Mouse (Mus musculus) thymus, adult 2 months (tissue): ENCODE data around the gene Gimap8. TPM values are rescaled to one million over a fixed set of nuclear protein-coding genes. Genes with fewer than 3 reads are reported as not detected.
"Not testable (repeated sequence)": the region's sequence is repeated elsewhere in the genome, so short reads cannot be mapped to it uniquely, and the experiment has no call there.

Experiments used
- DNase-seq: peaks from one replicate; pipeline ENCODE4 v3.0.0; 2021
- H3K27ac ChIP-seq: fragments of 200-500 bp; 2 replicates; pipeline ENCODE4 v1.5.1; 2012; ENCODE audit warnings: low read length, control low read depth; ENCODE audit not compliant: control insufficient read depth, insufficient read depth
- H3K27me3 ChIP-seq: fragments of 200-500 bp; 2 replicates; pipeline ENCODE4 v1.6.1; 2012; ENCODE audit warnings: mild to moderate bottlenecking, low read length, moderate library complexity, mixed read lengths; ENCODE audit not compliant: control insufficient read depth, insufficient read depth
- H3K36me3 ChIP-seq: fragments of 200-500 bp; 2 replicates; pipeline ENCODE4 v1.6.1; 2012; ENCODE audit warnings: mild to moderate bottlenecking, low read length, moderate library complexity; ENCODE audit not compliant: control insufficient read depth, insufficient read depth
- H3K4me1 ChIP-seq: fragments of 200-500 bp; replicated peaks from 2 replicates; pipeline ENCODE4 v1.6.1; 2012; ENCODE audit warnings: low read length; ENCODE audit not compliant: control insufficient read depth, insufficient read depth
- H3K4me3 ChIP-seq: fragments of 200-500 bp; 2 replicates; pipeline ENCODE4 v1.5.1; 2012; ENCODE audit warnings: mild to moderate bottlenecking, low read length, control low read depth, moderate library complexity; ENCODE audit not compliant: control insufficient read depth, insufficient read depth
- CTCF ChIP-seq: fragments of 200-500 bp; IDR thresholded peaks from 2 replicates; pipeline ENCODE4 v1.5.1; 2012; ENCODE audit warnings: mild to moderate bottlenecking, control low read depth, low read length, moderate library complexity, borderline replicate concordance; ENCODE audit not compliant: control insufficient read depth, poor library complexity, insufficient read depth; ENCODE audit errors: extremely low read depth
- POLR2A ChIP-seq: fragments of 200-500 bp; IDR thresholded peaks from 2 replicates; pipeline ENCODE4 v1.6.1; 2012; ENCODE audit warnings: mild to moderate bottlenecking, low read length, control low read depth, moderate library complexity; ENCODE audit not compliant: control insufficient read depth, poor library complexity, insufficient read depth; ENCODE audit errors: extremely low read depth
- WGBS: fragments of 180-500 bp; shearing (Covaris S2); methylation state at CpG from one replicate; pipeline ENCODE4 v1.1.7; 2018; 5-methylcytosine and 5-hydroxymethylcytosine counted together
- polyA plus RNA-seq: library from polyadenylated mRNA; depleted of rRNA; stranded (reverse); fragments of >200 nt; gene quantifications from 2 replicates; pipeline ENCODE4 v1.2.3, GENCODE M21; 2012

Gene Gimap8
- polyA plus RNA-seq, 1 experiment: 29.8 TPM

GRCm38 (mm10) chr6:48610657-48611056 lies 36.4 kb upstream of the Gimap8 start:
- DNase-seq: no peak
- peaks cover 14% of the 10 kb centered on the region; the same call in 1 of the 2 replicates for H3K4me1 ChIP-seq
- 90% methylated on average over 3 of the region's 3 CpGs for WGBS
- TF ChIP-seq POLR2A: no peak
- TF ChIP-seq CTCF: no peak
- H3K27me3 ChIP-seq: no peaks in the 10 kb centered on the region
- no peaks in the 10 kb centered on the region for H3K36me3 ChIP-seq
- H3K4me3 ChIP-seq: no peak overlapping the region
- no peak overlapping the region for H3K27ac ChIP-seq

- WGBS: 97% methylated on average over 4 of the region's 4 CpGs
- no peak overlapping the region for H3K4me3 ChIP-seq
These were observed 33.6 kb upstream of the Gimap8 start for GRCm38 (mm10) chr6:48613464-48613863.

GRCm38 (mm10) chr6:48614756-48615155 lies 32.3 kb upstream of the Gimap8 start:
- H3K27me3 ChIP-seq: no peaks in the 10 kb centered on the region
- no peak for DNase-seq
- no peak overlapping the region for H3K4me3 ChIP-seq
- H3K27ac ChIP-seq: no peak overlapping the region
- 99% methylated on average over 5 of the region's 5 CpGs for WGBS
- peaks cover 7% of the 10 kb centered on the region; the same call in 1 of the 2 replicates for H3K36me3 ChIP-seq
- TF ChIP-seq CTCF: no peak
- TF ChIP-seq POLR2A: no peak
- H3K4me1 ChIP-seq: peaks cover 7% of the 10 kb centered on the region; the same call in 1 of the 2 replicates

More at GRCm38 (mm10) chr6:48613464-48613863, 33.6 kb upstream of the Gimap8 start:
- no peak for DNase-seq
- no peak for TF ChIP-seq CTCF
- no peak for TF ChIP-seq POLR2A
- Histone ChIP-seq H3K27ac (no peak overlapping the region), H3K27me3 (no peaks in the 10 kb centered on the region), H3K4me1 (peaks cover 14% of the 10 kb centered on the region; the same call in 1 of the 2 replicates), H3K36me3 (no peaks in the 10 kb centered on the region)

GRCm38 (mm10) chr6:48620031-48620430 lies 27.0 kb upstream of the Gimap8 start:
- 99% methylated on average over 30 of the region's 30 CpGs for WGBS
- H3K27ac ChIP-seq: no peak overlapping the region
- H3K36me3 ChIP-seq: peaks cover 13% of the 10 kb centered on the region; the same call in 1 of the 2 replicates

GRCm38 (mm10) chr6:48622186-48622843 lies 24.7 kb upstream of the Gimap8 start:
- H3K4me1 ChIP-seq, H3K27me3 ChIP-seq, H3K27ac ChIP-seq, DNase-seq, H3K4me3 ChIP-seq: not testable (repeated sequence)
- H3K36me3 ChIP-seq: peaks cover 13% of the 10 kb centered on the region; the same call in 1 of the 2 replicates
- 96% methylated on average over 8 of the region's 8 CpGs for WGBS

More at GRCm38 (mm10) chr6:48620031-48620430, 27.0 kb upstream of the Gimap8 start:
- Histone ChIP-seq H3K4me3 (no peak overlapping the region), H3K27me3 (no peaks in the 10 kb centered on the region), H3K4me1 (no peaks in the 10 kb centered on the region)
- TF ChIP-seq POLR2A: no peak
- no peak for TF ChIP-seq CTCF
- DNase-seq: no peak

GRCm38 (mm10) chr6:48623460-48623859 lies 23.6 kb upstream of the Gimap8 start:
- peaks cover 11% of the 10 kb centered on the region; the same call in 1 of the 2 replicates for H3K4me1 ChIP-seq
- no peak for TF ChIP-seq POLR2A
- no peak for TF ChIP-seq CTCF
- no peak for DNase-seq
- peaks cover 13% of the 10 kb centered on the region; the same call in 1 of the 2 replicates for H3K36me3 ChIP-seq
- H3K27me3 ChIP-seq: no peaks in the 10 kb centered on the region
- no peak overlapping the region for H3K27ac ChIP-seq
- 100% methylated on average over 1 of the region's 1 CpGs for WGBS
- H3K4me3 ChIP-seq: no peak overlapping the region

- Histone ChIP-seq H3K27ac (no peak within 1 kb of the TSS), H3K4me1 (peaks cover 22% of the 10 kb centered on the region), H3K27me3 (no peaks in the 10 kb centered on the region), H3K4me3 (peak within 1 kb of the TSS; percentile 44), H3K36me3 (no peaks in the 10 kb centered on the region)
- 86% methylated on average over 8 of the region's 8 CpGs for WGBS
- DNase-seq: no peak
- TF ChIP-seq CTCF: no peak
- TF ChIP-seq POLR2A: no peak
These were observed 20.6 kb upstream of the Gimap8 start, which contains the start of gene AI854703 for GRCm38 (mm10) chr6:48626464-48626863. AI854703 (plus strand) TSS chr6:48626764.
